Mouse (Mus musculus) testis, adult 2 months (tissue): ENCODE data around the gene Tnfrsf13b.

Experiments
- CTCF ChIP-seq: fragments of 200-500 bp; IDR thresholded peaks from 2 replicates; pipeline ENCODE4 v1.5.1; 2012; ENCODE audit warnings: low read depth, mild to moderate bottlenecking, inconsistent platforms, low read length, moderate library complexity; ENCODE audit not compliant: control insufficient read depth, insufficient read depth, insufficient replicate concordance
- POLR2A ChIP-seq: fragments of 200-500 bp; IDR thresholded peaks from 2 replicates; pipeline ENCODE4 v1.6.1; 2012; ENCODE audit warnings: low read depth, mild to moderate bottlenecking, inconsistent platforms, low read length, moderate library complexity; ENCODE audit not compliant: control insufficient read depth

- TF ChIP-seq CTCF: no peak
- no peak for TF ChIP-seq POLR2A
Observed at GRCm38 (mm10) chr11:61141693-61142092, 15.1 kb downstream of the Tnfrsf13b start.
